Mouse (Mus musculus) splenic B cell, adult 2 months (primary cell): ENCODE measurements around the gene Cldn10.
A peak's percentile ranks its signal among the peaks of the same experiment; 100 is the strongest.
"Not testable (repeated sequence)": the region's sequence is repeated elsewhere in the genome, so short reads cannot be mapped to it uniquely, and the experiment has no call there.

Experiments
- DNase-seq: peaks from one replicate; pipeline ENCODE4 v3.0.0-alpha.2; 2011; ENCODE audit warnings: low read depth, low spot score
- H3K27me3 ChIP-seq: 2 replicates; pipeline ENCODE4 v1.6.1; 2012; ENCODE audit warnings: mild to moderate bottlenecking, low read length, moderate library complexity, mixed read lengths; ENCODE audit not compliant: control insufficient read depth, poor library complexity, insufficient read depth, severe bottlenecking
- H3K36me3 ChIP-seq: 2 replicates; pipeline ENCODE4 v1.6.1; 2012; ENCODE audit warnings: mild to moderate bottlenecking, low read length, moderate library complexity, mixed read lengths; ENCODE audit not compliant: control insufficient read depth, poor library complexity, insufficient read depth, severe bottlenecking

Cldn10 gene

DNA sequence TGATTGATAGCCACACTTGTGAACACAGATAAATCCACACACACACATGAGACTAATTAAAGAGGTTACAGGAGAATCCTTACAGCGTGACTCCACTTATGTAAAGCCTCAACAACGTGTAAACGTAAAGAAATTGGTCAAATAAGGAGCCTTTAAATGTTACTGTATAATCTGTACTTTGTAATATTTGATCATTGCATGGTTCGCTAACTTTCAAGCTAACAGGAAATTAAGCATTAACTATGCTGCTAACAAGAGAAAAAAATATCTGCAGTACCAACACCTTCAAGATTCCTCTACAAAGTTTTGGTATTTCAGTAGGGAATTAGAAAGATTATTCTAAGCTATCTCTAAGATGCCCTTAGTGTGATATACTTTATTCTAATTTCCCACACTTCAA is at the start of gene Cldn10:
Gene Cldn10 (plus strand): TSS at position 288 of the 400 bp plus-strand sequence.
- no peak for DNase-seq
- H3K27me3 ChIP-seq, result no peaks in the 10 kb centered on the region
- no peaks in the 10 kb centered on the region for H3K36me3 ChIP-seq

DNA sequence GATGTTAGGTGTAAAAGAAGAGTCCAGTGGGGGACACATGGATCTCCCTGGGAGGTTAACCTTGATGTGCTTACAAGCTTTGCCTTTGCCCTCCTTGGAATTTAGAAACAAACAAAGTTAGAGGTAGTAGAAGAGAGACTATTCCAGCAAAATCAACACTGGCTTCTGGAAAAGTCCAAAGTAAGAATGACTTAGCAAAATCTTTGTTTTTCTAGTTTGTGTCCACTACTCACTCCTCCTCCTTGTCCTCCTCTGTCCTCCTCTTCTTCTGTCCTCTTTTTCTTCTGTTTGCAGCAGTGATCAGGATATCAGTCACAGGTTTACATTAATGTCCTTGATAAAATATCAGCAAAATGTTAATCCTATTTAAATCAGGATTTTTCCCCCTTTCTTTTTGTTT is 45.9 kb upstream of the Cldn10 start:
- no peaks in the 10 kb centered on the region for H3K36me3 ChIP-seq
- H3K27me3 ChIP-seq, result no peaks in the 10 kb centered on the region; the same call in 1 of the 2 replicates
- no peak for DNase-seq

DNA sequence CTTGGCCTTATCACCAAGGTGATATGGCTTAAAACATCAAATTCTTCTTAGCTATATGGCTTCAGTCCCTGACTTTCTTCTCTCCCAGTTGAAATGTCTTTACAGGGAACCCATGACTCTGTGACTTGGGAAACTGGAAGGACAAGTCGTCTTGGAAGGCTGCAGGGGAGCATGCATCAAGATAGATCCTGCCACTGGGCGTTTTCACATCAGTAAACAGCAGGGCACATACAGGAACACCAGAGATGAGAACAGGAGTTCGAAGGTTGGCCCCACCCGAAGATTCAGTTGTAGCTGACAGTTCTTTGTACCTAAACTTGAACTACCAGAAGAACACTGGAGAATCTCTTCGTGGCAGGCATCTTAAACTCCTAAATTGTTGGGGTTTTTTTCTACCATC is 44.8 kb upstream of the Cldn10 start:
- Histone ChIP-seq H3K36me3 (no peaks in the 10 kb centered on the region), H3K27me3 (no peaks in the 10 kb centered on the region; the same call in 1 of the 2 replicates)
- no peak for DNase-seq

DNA sequence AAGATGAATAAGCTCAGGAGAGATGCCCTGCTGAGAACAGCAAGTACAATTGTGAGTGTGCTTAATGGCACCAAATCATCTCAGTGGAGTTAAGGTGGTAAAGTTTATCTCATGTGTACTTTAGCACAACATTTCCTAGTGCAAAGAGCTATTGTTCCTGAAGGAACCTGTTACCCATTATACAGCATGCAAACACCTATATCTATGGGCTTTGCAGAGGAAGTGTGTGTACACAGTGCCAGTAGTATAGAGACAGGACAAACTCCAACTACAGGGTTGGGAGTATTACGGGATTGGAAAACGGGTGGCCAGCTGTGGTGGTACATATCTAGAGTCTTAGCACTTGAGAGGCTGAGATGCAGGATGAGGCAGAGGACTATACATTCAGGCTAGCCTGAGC is 38.6 kb upstream of the Cldn10 start:
- no peaks in the 10 kb centered on the region for H3K36me3 ChIP-seq
- DNase-seq, result no peak
- no peaks in the 10 kb centered on the region for H3K27me3 ChIP-seq

DNA sequence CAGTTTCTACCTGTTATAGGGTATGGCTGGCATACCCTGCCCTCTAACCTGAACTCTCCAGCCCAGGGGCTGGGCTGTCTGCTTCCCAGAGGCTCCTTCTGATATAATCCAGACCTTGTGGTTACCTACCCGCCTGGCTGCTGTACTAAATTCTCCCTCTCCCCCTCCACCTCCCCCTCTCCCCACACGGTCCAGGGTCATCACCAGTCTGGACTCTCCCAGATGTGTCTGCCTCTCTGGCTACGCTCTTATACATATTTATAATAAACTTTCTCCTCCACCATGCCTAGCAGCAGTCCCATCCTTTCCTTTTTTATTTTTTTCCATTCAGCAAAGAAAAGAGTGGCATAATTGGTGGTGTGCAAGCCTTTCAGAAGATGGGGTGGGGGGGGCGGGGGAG is 38.0 kb upstream of the Cldn10 start:
- no peak for DNase-seq
- Histone ChIP-seq H3K36me3 (no peaks in the 10 kb centered on the region; the same call in 1 of the 2 replicates), H3K27me3 (no peaks in the 10 kb centered on the region)

DNA sequence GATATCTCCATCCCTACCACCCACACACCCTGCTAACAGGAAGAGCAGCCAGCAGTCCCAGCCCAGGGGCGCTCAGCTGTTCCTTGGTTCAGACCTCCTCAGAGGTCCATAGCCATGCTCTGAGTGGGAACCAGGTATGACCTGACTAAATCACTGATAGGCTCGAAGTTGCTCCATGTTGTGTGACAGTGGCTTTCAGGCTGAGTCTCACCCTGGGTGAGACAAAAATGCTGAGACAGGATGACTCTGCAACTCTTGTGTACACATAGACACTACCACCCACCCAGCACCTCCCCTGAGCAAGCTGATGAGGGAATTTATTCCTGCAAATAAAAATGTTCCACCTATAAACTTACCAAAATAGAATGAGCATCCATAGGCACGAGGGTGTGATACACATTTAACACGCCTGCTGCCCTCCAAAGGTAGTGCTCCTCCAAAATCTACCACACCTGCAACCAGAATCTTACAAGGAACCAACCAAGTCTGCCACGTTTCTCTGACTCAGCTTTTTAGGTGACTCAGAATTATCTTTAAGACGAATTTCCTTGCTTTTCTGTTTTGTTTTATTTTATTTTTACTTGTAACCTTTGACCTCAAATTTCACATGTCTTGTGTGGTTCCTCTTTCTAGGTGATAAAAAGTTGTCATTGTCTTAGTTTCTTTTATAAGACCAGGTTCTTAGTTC is 37.1 kb upstream of the Cldn10 start:
- Histone ChIP-seq H3K27me3 (no peaks in the 10 kb centered on the region), H3K36me3 (no peaks in the 10 kb centered on the region; the same call in 1 of the 2 replicates)
- no peak for DNase-seq

DNA sequence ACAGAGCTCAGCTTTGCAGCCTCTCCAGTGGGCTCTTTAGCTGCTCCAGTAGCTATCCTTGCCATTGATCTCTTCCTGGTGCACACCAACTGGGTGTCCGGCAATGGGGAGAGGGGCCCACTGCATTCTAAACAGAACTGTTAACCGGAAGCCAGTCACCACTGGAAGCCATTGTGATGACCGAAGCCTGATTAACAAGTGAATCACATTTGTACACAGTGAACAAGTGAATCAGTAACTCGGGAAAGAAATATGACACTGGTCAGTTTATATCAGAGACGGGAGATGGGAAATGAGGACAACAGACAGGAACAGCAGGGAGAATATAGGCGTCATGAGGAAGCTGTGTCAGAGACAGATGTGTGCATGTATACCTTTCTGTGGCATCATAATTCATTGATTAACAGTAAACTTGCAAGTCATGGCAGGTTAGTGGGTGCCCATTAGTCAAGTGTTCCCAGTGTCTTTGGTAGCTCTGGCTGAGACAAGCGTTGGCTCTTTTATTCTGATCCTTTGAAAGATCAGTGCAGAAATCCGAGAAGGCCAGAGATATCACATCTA is 36.4 kb upstream of the Cldn10 start:
- Histone ChIP-seq H3K36me3 (no peaks in the 10 kb centered on the region; the same call in 1 of the 2 replicates), H3K27me3 (no peaks in the 10 kb centered on the region)
- DNase-seq, result no peak

DNA sequence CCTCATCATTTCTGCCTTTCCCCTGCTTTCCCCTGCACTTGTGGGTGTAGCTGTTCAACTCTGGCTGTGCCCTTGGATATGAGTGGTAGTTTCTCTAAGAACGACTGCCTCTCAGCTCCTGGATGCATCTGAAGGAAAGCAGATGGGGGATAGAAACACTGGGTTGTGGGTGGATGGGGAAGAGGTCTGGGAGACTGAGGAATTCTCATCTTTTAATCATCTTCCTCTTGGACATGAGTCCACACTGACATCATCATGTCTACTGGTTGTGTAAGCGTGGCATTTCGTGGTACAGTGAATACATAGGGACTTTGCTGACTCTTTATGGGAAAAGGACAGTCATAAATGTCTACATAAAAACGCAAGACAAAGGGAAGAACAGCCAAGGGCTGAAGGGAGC is 31.7 kb upstream of the Cldn10 start:
- Histone ChIP-seq H3K27me3 (no peaks in the 10 kb centered on the region), H3K36me3 (no peaks in the 10 kb centered on the region; the same call in 1 of the 2 replicates)
- DNase-seq, result no peak

DNA sequence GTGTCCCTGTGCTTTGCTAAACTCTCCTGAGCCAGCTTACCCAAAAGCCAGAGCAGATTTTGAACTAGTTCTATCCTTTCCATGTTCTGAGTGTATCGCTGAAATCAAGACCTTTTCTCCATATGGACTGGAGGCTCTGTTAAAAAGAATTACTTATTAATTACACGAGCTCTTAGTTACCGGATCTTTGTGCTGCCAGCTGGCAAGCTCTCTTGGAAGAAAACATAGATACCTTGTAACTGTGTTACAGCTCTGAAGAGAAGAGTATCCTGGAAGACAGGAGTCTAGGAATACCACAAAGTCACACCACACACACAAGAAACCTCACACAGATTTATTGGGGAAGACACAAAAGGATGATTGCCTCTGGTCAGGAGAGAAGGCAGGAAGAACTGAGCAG is 31.1 kb upstream of the Cldn10 start:
- H3K27me3 ChIP-seq, result no peaks in the 10 kb centered on the region
- DNase-seq, result no peak

DNA sequence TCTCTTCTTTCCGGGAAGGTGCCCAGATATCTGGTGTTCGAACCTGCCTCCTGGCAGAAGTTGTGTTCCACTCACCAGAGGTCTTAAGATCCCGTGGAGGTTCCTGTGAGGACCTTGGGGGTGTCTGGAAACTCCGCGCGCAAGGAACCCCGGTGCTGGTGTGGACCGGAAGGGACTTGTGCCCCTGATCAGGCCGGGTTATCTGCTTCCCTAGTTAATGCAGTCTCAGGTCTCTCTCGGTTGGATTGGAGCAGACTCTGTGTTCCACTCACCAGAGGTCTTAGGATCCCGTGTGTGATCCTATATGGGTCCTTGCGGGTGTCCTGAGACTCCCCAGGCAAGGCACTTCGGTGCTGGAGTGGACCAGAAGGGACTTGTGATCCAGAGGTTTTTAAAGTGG is 24.3 kb upstream of the Cldn10 start:
- H3K36me3 ChIP-seq, H3K27me3 ChIP-seq, DNase-seq: not testable (repeated sequence)

More for the DNA sequence above, 31.1 kb upstream of the Cldn10 start:
- no peaks in the 10 kb centered on the region; the same call in 1 of the 2 replicates for H3K36me3 ChIP-seq

DNA sequence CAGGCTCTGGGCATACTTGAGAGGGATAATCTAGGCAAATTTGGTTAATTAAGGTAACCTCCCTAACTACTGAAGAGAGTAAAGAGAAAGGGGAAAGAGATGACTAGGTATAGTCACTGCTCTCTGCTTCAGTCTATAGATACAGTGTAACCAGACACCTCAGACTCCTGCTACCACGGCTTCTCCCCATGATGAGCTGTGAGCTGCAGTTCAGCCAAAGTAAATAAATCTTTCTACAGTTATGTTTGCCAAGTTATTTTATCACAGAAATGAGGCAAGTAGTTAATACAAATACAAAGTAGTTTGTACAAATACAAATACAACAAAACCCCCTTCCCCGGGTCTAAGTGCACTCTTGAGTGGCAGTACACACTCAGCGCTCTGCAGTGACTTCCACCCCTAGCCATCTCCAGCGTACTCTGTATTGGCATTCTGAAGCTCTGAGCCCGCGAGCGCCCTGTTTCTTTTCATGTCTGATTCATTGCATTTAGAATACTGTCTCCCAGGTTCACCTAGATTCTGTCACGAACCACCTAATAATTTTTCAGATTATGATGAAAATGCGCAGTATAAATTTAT is 23.7 kb upstream of the Cldn10 start:
- no peaks in the 10 kb centered on the region for H3K36me3 ChIP-seq
- H3K27me3 ChIP-seq, result no peaks in the 10 kb centered on the region
- DNase-seq, result no peak

DNA sequence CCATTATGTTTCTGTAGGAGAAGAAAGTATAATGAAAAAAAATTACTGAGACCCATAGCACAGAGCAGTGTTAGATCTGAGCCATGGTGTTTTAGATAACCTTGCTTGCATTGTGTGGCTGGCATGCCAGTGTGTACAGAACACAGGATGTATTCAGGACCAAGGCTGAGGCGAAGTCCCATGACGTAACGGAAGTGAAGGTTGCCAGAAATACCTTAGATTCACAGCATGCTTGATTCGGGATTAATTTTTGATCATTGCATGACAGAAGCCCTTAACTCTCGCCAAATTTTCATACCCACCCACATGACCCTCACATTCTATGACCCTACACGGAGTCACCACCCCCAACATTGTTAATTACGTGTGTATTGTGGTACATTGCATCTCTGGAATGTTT is 22.4 kb upstream of the Cldn10 start:
- Histone ChIP-seq H3K36me3 (no peaks in the 10 kb centered on the region), H3K27me3 (no peaks in the 10 kb centered on the region)
- no peak for DNase-seq

DNA sequence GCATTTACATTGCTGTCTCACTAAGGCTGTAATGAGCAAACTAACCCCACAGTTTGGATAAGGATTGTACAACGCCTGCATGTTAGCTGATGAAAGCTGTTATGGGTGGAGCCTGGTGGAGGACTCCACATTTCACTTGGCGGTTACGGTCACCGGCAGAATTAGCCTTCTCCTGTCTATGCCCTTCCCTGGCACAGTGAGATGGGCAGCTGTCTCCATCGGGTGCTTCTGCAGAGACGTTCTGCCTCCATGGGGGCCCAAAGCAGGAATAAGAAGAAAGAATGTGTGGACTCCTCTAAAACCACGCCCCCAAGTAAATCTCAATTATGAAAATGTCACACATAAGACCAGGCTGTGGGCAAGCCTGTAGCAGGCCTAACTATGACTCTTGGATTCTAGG is 21.8 kb upstream of the Cldn10 start:
- Histone ChIP-seq H3K27me3 (no peaks in the 10 kb centered on the region), H3K36me3 (no peaks in the 10 kb centered on the region)
- DNase-seq, result no peak

DNA sequence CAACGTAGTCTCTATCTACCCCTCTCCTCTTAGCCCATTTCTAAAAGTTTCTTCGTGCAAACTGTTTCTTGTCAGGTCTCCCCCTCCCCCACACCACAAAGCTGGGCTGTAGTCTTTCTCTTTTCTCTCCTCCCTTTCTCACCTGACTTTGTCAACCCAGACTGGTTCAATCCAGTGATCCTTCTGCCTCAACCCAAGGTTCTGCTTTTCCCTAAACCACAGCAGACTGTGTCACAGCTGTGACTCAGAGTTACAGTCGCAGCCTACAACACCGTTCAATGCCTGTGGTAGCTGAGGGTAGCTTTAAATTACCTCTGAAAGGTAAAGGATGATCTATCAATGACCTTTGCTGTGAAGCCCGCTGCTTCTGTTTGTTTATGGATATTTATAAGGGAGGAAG is 21.3 kb upstream of the Cldn10 start:
- DNase-seq, result no peak
- no peaks in the 10 kb centered on the region for H3K36me3 ChIP-seq
- H3K27me3 ChIP-seq, result no peaks in the 10 kb centered on the region

DNA sequence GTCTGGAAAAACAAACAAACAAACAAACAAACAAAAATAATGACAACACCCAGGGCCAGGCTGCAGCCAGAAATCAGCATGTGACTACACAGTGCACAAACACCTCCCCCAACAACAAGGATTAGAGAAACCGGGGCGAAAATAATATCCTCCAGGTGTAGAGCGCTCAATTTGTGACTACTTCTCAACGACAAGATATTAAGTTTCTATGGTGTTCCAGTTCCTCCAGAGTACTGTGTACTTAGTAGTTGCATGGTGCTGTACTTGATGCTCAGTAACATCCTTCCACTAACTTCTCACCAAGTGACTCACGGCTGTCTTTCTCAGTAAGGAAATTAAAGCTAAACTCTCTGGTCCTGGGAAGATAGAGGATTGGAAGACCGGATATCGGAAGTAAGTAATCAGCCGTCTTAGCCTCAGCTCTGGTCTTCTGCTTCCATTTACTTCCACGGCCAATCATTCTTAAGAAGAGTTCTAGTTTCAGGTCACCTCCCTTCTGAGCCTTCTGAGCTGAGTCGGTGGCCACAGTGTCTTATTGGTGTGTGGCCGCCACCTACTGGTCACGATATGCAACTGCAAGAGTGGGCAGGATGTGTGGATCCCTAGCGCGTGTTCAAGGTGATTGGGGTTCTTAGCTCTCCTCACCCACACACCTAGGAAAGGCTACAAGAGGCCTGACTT is 19.9 kb upstream of the Cldn10 start:
- Histone ChIP-seq H3K36me3 (no peaks in the 10 kb centered on the region), H3K27me3 (no peaks in the 10 kb centered on the region)
- DNase-seq, result peak; percentile 86
